ENCODE assay signal across 11 mouse cellular contexts in the genomic region with DNA sequence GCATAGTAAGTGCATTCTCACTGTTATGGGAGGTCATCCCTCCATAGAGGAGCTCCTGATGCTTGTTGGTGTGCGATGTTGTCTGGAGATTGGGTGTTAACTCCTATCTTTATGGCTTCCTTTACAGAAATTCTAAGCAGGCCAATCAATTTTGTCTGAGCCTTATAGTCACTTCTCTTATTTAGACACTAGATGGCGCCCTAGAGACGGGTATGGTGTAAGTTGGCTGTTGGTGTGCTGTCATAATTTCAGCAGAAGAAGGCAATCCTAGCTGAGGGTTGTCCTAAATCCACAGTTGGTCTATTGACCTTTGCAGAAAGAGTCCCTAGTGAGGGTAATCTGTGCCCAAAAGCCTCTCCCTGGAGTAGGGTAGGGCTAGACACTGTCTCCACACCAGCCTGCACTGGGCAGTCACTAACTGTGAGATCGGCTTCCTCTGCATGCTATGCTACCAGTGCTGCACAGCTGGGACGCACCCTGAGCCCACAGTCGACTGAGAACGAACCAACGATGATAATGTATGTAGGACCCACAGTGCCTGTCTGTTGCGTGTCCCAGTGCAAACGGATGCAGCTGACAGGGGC. TPM values are rescaled to one million over a fixed set of nuclear protein-coding genes. Genes with fewer than 3 reads are reported as not detected.
DNase-seq lines count a peak whose midpoint lies in the region; ATAC-seq and TF ChIP-seq lines count a peak whose summit lies in the region.
"Had no signal": no experiment of that assay in that cellular context is flagged by ENCODE, and none has a peak within 500 bp of the region (broad histone marks: within the 10 kb centered on the region; RNA-seq: fewer than 3 reads in every experiment).

No protein-coding gene starts in this region.

- no peak for DNase-seq in kidney, adult 18-20 months
- DNase-seq in ZHBTc4 (ENCODE audit: low read depth, low spot score): peak; percentile 62
- peak; percentile 17 for DNase-seq in limb, embryonic 14.5 days (ENCODE audit: low spot score)
- no peak for DNase-seq in adrenal gland, postnatal 10 days
- DNase-seq: adrenal gland, adult 8-10 months; right cerebral cortex, postnatal 25 days had no signal

- H3K36me3 ChIP-seq in kidney, embryonic 16.5 days (ENCODE audit: insufficient read depth, low read length): no peaks in the 10 kb centered on the region
- H3K36me3 ChIP-seq in ES-Bruce4 (ENCODE audit: control insufficient read depth, insufficient read depth, low read length, poor library complexity, severe bottlenecking): no peaks in the 10 kb centered on the region
- no peaks in the 10 kb centered on the region for H3K36me3 ChIP-seq in limb, embryonic 14.5 days (ENCODE audit: control insufficient read depth, insufficient read depth, low read length)

- no peak overlapping the region for H3K4me3 ChIP-seq in kidney, embryonic 16.5 days (ENCODE audit: low read length)
- H3K4me3 ChIP-seq in ES-Bruce4 (ENCODE audit: low read depth, low read length): no peak overlapping the region
- no peak overlapping the region for H3K4me3 ChIP-seq in limb, embryonic 14.5 days (replicated peaks; ENCODE audit: low read length)

- TF ChIP-seq POLR2A in ES-Bruce4 (IDR thresholded peaks at IDR 0.05; ENCODE audit: insufficient read depth, low read length): no peak
- TF ChIP-seq POLR2A in limb, embryonic 14.5 days (IDR thresholded peaks at IDR 0.05; ENCODE audit: borderline replicate concordance, extremely low read depth, insufficient read depth, insufficient read length): no peak

- H3K4me1 ChIP-seq in kidney, embryonic 16.5 days (ENCODE audit: insufficient read depth, low read length): no peaks in the 10 kb centered on the region
- H3K4me1 ChIP-seq in ES-Bruce4 (ENCODE audit: control insufficient read depth, insufficient read depth, low read length): no peaks in the 10 kb centered on the region
- no peaks in the 10 kb centered on the region for H3K4me1 ChIP-seq in limb, embryonic 14.5 days (ENCODE audit: control insufficient read depth, insufficient read depth, low read length)

- ATAC-seq in kidney, embryonic 16.5 days (ENCODE audit: low FRiP score, low TSS enrichment): peak; percentile 27; the same call in 1 of the 2 replicates
- ATAC-seq in limb, embryonic 14.5 days (ENCODE audit: low FRiP score, low read depth): no peak
- ATAC-seq in activated CD4-positive, CD25-positive, alpha-beta regulatory T cell, adult 4 months: no peak
- no peak for ATAC-seq in erythroblast, adult 5-6 weeks (replicated peaks; ENCODE audit: low FRiP score, poor library complexity, severe bottlenecking)
- ATAC-seq: intestine, embryonic 16.5 days had no signal

- H3K9ac ChIP-seq in kidney, embryonic 16.5 days (replicated peaks; ENCODE audit: low read length): no peak overlapping the region
- H3K9ac ChIP-seq in ES-Bruce4 (ENCODE audit: low read depth, poor library complexity, severe bottlenecking): no peak overlapping the region
- H3K9ac ChIP-seq in limb, embryonic 14.5 days (ENCODE audit: low read depth, low read length, severe bottlenecking): no peak overlapping the region

- WGBS in kidney, embryonic 16.5 days: 50% methylated on average over 10 of the region's 10 CpGs
- WGBS in limb, embryonic 14.5 days: 53% methylated on average over 10 of the region's 10 CpGs

- no peak overlapping the region for H3K27ac ChIP-seq in kidney, embryonic 16.5 days (ENCODE audit: low read length)
- no peak overlapping the region for H3K27ac ChIP-seq in ES-Bruce4 (ENCODE audit: insufficient read depth, low read length)
- no peak overlapping the region for H3K27ac ChIP-seq in limb, embryonic 14.5 days (replicated peaks; ENCODE audit: low read depth, low read length)

- peak; percentile 9 for TF ChIP-seq CTCF in ES-Bruce4 (IDR thresholded peaks at IDR 0.05; ENCODE audit: low read depth, low read length)

- no peak overlapping the region for H3K4me2 ChIP-seq in kidney, embryonic 16.5 days (replicated peaks; ENCODE audit: low read depth, low read length)
- no peak overlapping the region for H3K4me2 ChIP-seq in limb, embryonic 14.5 days (replicated peaks; ENCODE audit: low read depth, low read length, severe bottlenecking)

- no peaks in the 10 kb centered on the region for H3K27me3 ChIP-seq in kidney, embryonic 16.5 days (ENCODE audit: insufficient read depth, low read length)
- H3K27me3 ChIP-seq in ES-Bruce4 (ENCODE audit: control insufficient read depth, insufficient read depth, low read length, poor library complexity, severe bottlenecking): no peaks in the 10 kb centered on the region
- H3K27me3 ChIP-seq in limb, embryonic 14.5 days (ENCODE audit: control insufficient read depth, insufficient read depth, low read length): no peaks in the 10 kb centered on the region

- peaks cover 8% of the 10 kb centered on the region for H3K9me3 ChIP-seq in kidney, embryonic 16.5 days (ENCODE audit: low read length)
- H3K9me3 ChIP-seq in ES-Bruce4 (replicated peaks; ENCODE audit: control insufficient read depth, insufficient read depth, low read length, poor library complexity, severe bottlenecking): peaks cover 8% of the 10 kb centered on the region
- H3K9me3 ChIP-seq in limb, embryonic 14.5 days (ENCODE audit: control insufficient read depth, low read length): peaks cover 4% of the 10 kb centered on the region; the same call in 1 of the 2 replicates

- no peak for TF ChIP-seq EP300 in ES-Bruce4 (IDR thresholded peaks at IDR 0.05; ENCODE audit: insufficient read depth, low read depth, low read length)

RNA-seq across cellular contexts. Expression of a gene that starts 18.0 kb away (rescaled TPM):
- 0.06 TPM in 2 replicates for polyA plus RNA-seq in kidney, embryonic 16.5 days (2015; fragmentation: Nextera tagmentation; extraction: Ambion mirVana)
- 0.27 TPM in 1 of 2 replicates, not detected in the other for polyA plus RNA-seq in ES-Bruce4 (2011; ENCODE audit: insufficient read depth, insufficient read length, low read depth, missing spikeins)
- polyA plus RNA-seq in limb, embryonic 14.5 days (2012; rRNA removed): 0.73 and 0.77 TPM in 2 replicates
- 0.53 and 0.56 TPM in 2 replicates for polyA plus RNA-seq in limb, embryonic 14.5 days (2014; fragmentation: Nextera tagmentation; extraction: Ambion mirVana)
- polyA plus RNA-seq in activated CD4-positive, CD25-positive, alpha-beta regulatory T cell, adult 4 months (2017; shearing (Covaris generic)): not detected
- total RNA-seq in adrenal gland, postnatal 10 days (2021): under 1 TPM in 1 of 2 experiments, not detected in 1; 0.09 TPM
- not detected in 2 replicates for total RNA-seq in erythroblast, adult 5-6 weeks (2015; ENCODE audit: low replicate concordance)
- not detected in 2 replicates for total RNA-seq in erythroblast, adult 5-6 weeks (2017; ENCODE audit: low replicate concordance)

Comparison
In these comparisons a context has a peak if more than half of its experiments do, and no peak if none do; other contexts are left out.
1. DNase-seq: peak in ZHBTc4 (single experiment) and limb, embryonic 14.5 days (single experiment); none in kidney, adult 18-20 months (single experiment) and adrenal gland, postnatal 10 days (single experiment).